Mouse (Mus musculus): ENCODE data around the gene Odf2. TPM values are rescaled to one million over a fixed set of nuclear protein-coding genes. Genes with fewer than 3 reads are reported as not detected.
"Not testable (repeated sequence)": the region's sequence is repeated elsewhere in the genome, so short reads cannot be mapped to it uniquely, and the experiment has no call there.

Odf2 gene
- polyA plus RNA-seq, 1 experiment from 2014 or later: 50.0 TPM

GRCm38 (mm10) chr2:29902194-29902593 lies 13.2 kb downstream of the Odf2 start:
- Histone ChIP-seq H3K4me2 (ENCODE audit: low read length) (no peak overlapping the region), H3K27me3 (replicated peaks; ENCODE audit: control insufficient read depth, insufficient read depth, low read length) (no peaks in the 10 kb centered on the region), H3K4me3 (ENCODE audit: low read depth, low read length) (no peak overlapping the region), H3K27ac (ENCODE audit: low read depth) (no peak overlapping the region), H3K36me3 (ENCODE audit: control insufficient read depth, insufficient read depth, low read length) (peaks cover 99% of the 10 kb centered on the region), H3K4me1 (replicated peaks; ENCODE audit: control insufficient read depth, insufficient read depth, low read length) (no peaks in the 10 kb centered on the region), H3K9ac (ENCODE audit: low read length) (no peak overlapping the region), H3K9me3 (ENCODE audit: control insufficient read depth, low read length) (no peaks in the 10 kb centered on the region)
- DNase-seq (ENCODE audit: low spot score): no peak
- 90% methylated on average over 10 of the region's 10 CpGs for WGBS
- ATAC-seq (replicated peaks; ENCODE audit: low FRiP score, low TSS enrichment, low read depth): no peak

GRCm38 (mm10) chr2:29908171-29908570 lies 19.1 kb downstream of the Odf2 start:
- not testable (repeated sequence) for H3K27ac ChIP-seq (ENCODE audit: low read depth); DNase-seq (ENCODE audit: low spot score); ATAC-seq (replicated peaks; ENCODE audit: low FRiP score, low TSS enrichment, low read depth); H3K4me3 ChIP-seq (ENCODE audit: low read depth, low read length); H3K9ac ChIP-seq (ENCODE audit: low read length); H3K9me3 ChIP-seq (ENCODE audit: control insufficient read depth, low read length); H3K4me2 ChIP-seq (ENCODE audit: low read length); H3K4me1 ChIP-seq (replicated peaks; ENCODE audit: control insufficient read depth, insufficient read depth, low read length); H3K27me3 ChIP-seq (replicated peaks; ENCODE audit: control insufficient read depth, insufficient read depth, low read length)
- H3K36me3 ChIP-seq (ENCODE audit: control insufficient read depth, insufficient read depth, low read length): peaks cover 91% of the 10 kb centered on the region
- WGBS: 84% methylated on average over 2 of the region's 2 CpGs

- no peak overlapping the region for H3K4me2 ChIP-seq (ENCODE audit: low read length)
- H3K4me1 ChIP-seq (replicated peaks; ENCODE audit: control insufficient read depth, insufficient read depth, low read length): no peaks in the 10 kb centered on the region
- H3K36me3 ChIP-seq (ENCODE audit: control insufficient read depth, insufficient read depth, low read length): peaks cover 92% of the 10 kb centered on the region
- H3K9ac ChIP-seq (ENCODE audit: low read length): no peak overlapping the region
- H3K9me3 ChIP-seq (ENCODE audit: control insufficient read depth, low read length): no peaks in the 10 kb centered on the region
- no peak for ATAC-seq (replicated peaks; ENCODE audit: low FRiP score, low TSS enrichment, low read depth)
- whole genome bisulfite sequencing: 89% methylated on average over 2 of the region's 2 CpGs
- no peak for DNase-seq (ENCODE audit: low spot score)
- H3K27ac ChIP-seq (ENCODE audit: low read depth): no peak overlapping the region
- H3K27me3 ChIP-seq (replicated peaks; ENCODE audit: control insufficient read depth, insufficient read depth, low read length): no peaks in the 10 kb centered on the region
- no peak overlapping the region for H3K4me3 ChIP-seq (ENCODE audit: low read depth, low read length)
These were observed 21.0 kb downstream of the Odf2 start for GRCm38 (mm10) chr2:29910042-29910441.

- no peaks in the 10 kb centered on the region for H3K9me3 ChIP-seq (ENCODE audit: control insufficient read depth, low read length)
- whole genome bisulfite sequencing: 90% methylated on average over 11 of the region's 11 CpGs
- ATAC-seq (replicated peaks; ENCODE audit: low FRiP score, low TSS enrichment, low read depth): no peak
- H3K4me2 ChIP-seq (ENCODE audit: low read length): no peak overlapping the region
- no peak overlapping the region for H3K9ac ChIP-seq (ENCODE audit: low read length)
- H3K27ac ChIP-seq (ENCODE audit: low read depth): no peak overlapping the region
- H3K36me3 ChIP-seq (ENCODE audit: control insufficient read depth, insufficient read depth, low read length): peaks cover 91% of the 10 kb centered on the region
- no peaks in the 10 kb centered on the region for H3K27me3 ChIP-seq (replicated peaks; ENCODE audit: control insufficient read depth, insufficient read depth, low read length)
- no peak overlapping the region for H3K4me3 ChIP-seq (ENCODE audit: low read depth, low read length)
- H3K4me1 ChIP-seq (replicated peaks; ENCODE audit: control insufficient read depth, insufficient read depth, low read length): 0 out of 2 replicates have a peak, but pooled peaks cover 5% of the 10 kb centered on the region
- no peak for DNase-seq (ENCODE audit: low spot score)
These were observed 28.6 kb downstream of the Odf2 start for GRCm38 (mm10) chr2:29917621-29918020.

GRCm38 (mm10) chr2:29922011-29922410 lies 33.0 kb downstream of the Odf2 start:
- H3K4me3 ChIP-seq (ENCODE audit: low read depth, low read length): no peak overlapping the region
- DNase-seq (ENCODE audit: low spot score) (peak; percentile 69), ATAC-seq (replicated peaks; ENCODE audit: low FRiP score, low TSS enrichment, low read depth) (0 out of 2 replicates have a peak, but pooled peaks have one; percentile 47)
- H3K27me3 ChIP-seq (replicated peaks; ENCODE audit: control insufficient read depth, insufficient read depth, low read length): no peaks in the 10 kb centered on the region
- no peak overlapping the region for H3K4me2 ChIP-seq (ENCODE audit: low read length)
- peaks cover 91% of the 10 kb centered on the region for H3K36me3 ChIP-seq (ENCODE audit: control insufficient read depth, insufficient read depth, low read length)
- 0 out of 2 replicates have a peak, but pooled peaks cover 5% of the 10 kb centered on the region for H3K4me1 ChIP-seq (replicated peaks; ENCODE audit: control insufficient read depth, insufficient read depth, low read length)
- no peaks in the 10 kb centered on the region for H3K9me3 ChIP-seq (ENCODE audit: control insufficient read depth, low read length)
- no peak overlapping the region for H3K27ac ChIP-seq (ENCODE audit: low read depth)
- WGBS: 49% methylated on average over 11 of the region's 11 CpGs
- no peak overlapping the region for H3K9ac ChIP-seq (ENCODE audit: low read length)

GRCm38 (mm10) chr2:29926542-29926941 lies 37.5 kb downstream of the Odf2 start:
- Histone ChIP-seq H3K9me3 (ENCODE audit: control insufficient read depth, low read length) (no peaks in the 10 kb centered on the region), H3K4me2 (ENCODE audit: low read length) (no peak overlapping the region), H3K4me1 (replicated peaks; ENCODE audit: control insufficient read depth, insufficient read depth, low read length) (0 out of 2 replicates have a peak, but pooled peaks cover 5% of the 10 kb centered on the region), H3K4me3 (ENCODE audit: low read depth, low read length) (no peak overlapping the region), H3K9ac (ENCODE audit: low read length) (no peak overlapping the region), H3K36me3 (ENCODE audit: control insufficient read depth, insufficient read depth, low read length) (peaks cover 95% of the 10 kb centered on the region), H3K27ac (ENCODE audit: low read depth) (no peak overlapping the region), H3K27me3 (replicated peaks; ENCODE audit: control insufficient read depth, insufficient read depth, low read length) (no peaks in the 10 kb centered on the region)
- 90% methylated on average over 5 of the region's 5 CpGs for WGBS
- no peak for DNase-seq (ENCODE audit: low spot score)
- ATAC-seq (replicated peaks; ENCODE audit: low FRiP score, low TSS enrichment, low read depth): no peak

- Histone ChIP-seq H3K27ac (ENCODE audit: low read depth) (no peak overlapping the region), H3K4me2 (ENCODE audit: low read length) (no peak overlapping the region), H3K36me3 (ENCODE audit: control insufficient read depth, insufficient read depth, low read length) (peaks cover 55% of the 10 kb centered on the region), H3K4me1 (replicated peaks; ENCODE audit: control insufficient read depth, insufficient read depth, low read length) (no peaks in the 10 kb centered on the region), H3K4me3 (ENCODE audit: low read depth, low read length) (no peak overlapping the region), H3K9ac (ENCODE audit: low read length) (no peak overlapping the region), H3K27me3 (replicated peaks; ENCODE audit: control insufficient read depth, insufficient read depth, low read length) (no peaks in the 10 kb centered on the region), H3K9me3 (ENCODE audit: control insufficient read depth, low read length) (no peaks in the 10 kb centered on the region)
- ATAC-seq (replicated peaks; ENCODE audit: low FRiP score, low TSS enrichment, low read depth) (no peak), DNase-seq (ENCODE audit: low spot score) (no peak)
- WGBS: 90% methylated on average over 10 of the region's 10 CpGs
These were observed 41.5 kb downstream of the Odf2 start for GRCm38 (mm10) chr2:29930506-29930905.

GRCm38 (mm10) chr2:29931194-29931593 lies 42.2 kb downstream of the Odf2 start:
- H3K4me3 ChIP-seq (ENCODE audit: low read depth, low read length): no peak overlapping the region
- DNase-seq (ENCODE audit: low spot score): no peak
- H3K36me3 ChIP-seq (ENCODE audit: control insufficient read depth, insufficient read depth, low read length): peaks cover 49% of the 10 kb centered on the region
- H3K27ac ChIP-seq (ENCODE audit: low read depth): no peak overlapping the region
- no peaks in the 10 kb centered on the region for H3K27me3 ChIP-seq (replicated peaks; ENCODE audit: control insufficient read depth, insufficient read depth, low read length)
- no peak for ATAC-seq (replicated peaks; ENCODE audit: low FRiP score, low TSS enrichment, low read depth)
- H3K9ac ChIP-seq (ENCODE audit: low read length): no peak overlapping the region
- 87% methylated on average over 6 of the region's 6 CpGs for WGBS
- H3K4me2 ChIP-seq (ENCODE audit: low read length): no peak overlapping the region
- H3K4me1 ChIP-seq (replicated peaks; ENCODE audit: control insufficient read depth, insufficient read depth, low read length): peaks cover 5% of the 10 kb centered on the region
- H3K9me3 ChIP-seq (ENCODE audit: control insufficient read depth, low read length): no peaks in the 10 kb centered on the region

- peak within 1 kb of the TSS; percentile 82 for H3K4me2 ChIP-seq (ENCODE audit: low read length)
- peaks cover 6% of the 10 kb centered on the region for H3K4me1 ChIP-seq (replicated peaks; ENCODE audit: control insufficient read depth, insufficient read depth, low read length)
- no peaks in the 10 kb centered on the region for H3K27me3 ChIP-seq (replicated peaks; ENCODE audit: control insufficient read depth, insufficient read depth, low read length)
- peak within 1 kb of the TSS; percentile 77 for H3K27ac ChIP-seq (ENCODE audit: low read depth)
- peak; percentile 99 for DNase-seq (ENCODE audit: low spot score)
- peak within 1 kb of the TSS; percentile 100 for H3K4me3 ChIP-seq (ENCODE audit: low read depth, low read length)
- ATAC-seq (replicated peaks; ENCODE audit: low FRiP score, low TSS enrichment, low read depth): peak; percentile 92
- peak within 1 kb of the TSS; percentile 58 for H3K9ac ChIP-seq (ENCODE audit: low read length)
- no peaks in the 10 kb centered on the region for H3K9me3 ChIP-seq (ENCODE audit: control insufficient read depth, low read length)
- peaks cover 35% of the 10 kb centered on the region for H3K36me3 ChIP-seq (ENCODE audit: control insufficient read depth, insufficient read depth, low read length)
- 3% methylated on average over 44 of the region's 44 CpGs for WGBS
These were observed 46.0 kb downstream of the Odf2 start, which contains the start of gene Gle1 for GRCm38 (mm10) chr2:29934906-29935599. Gene Gle1, plus strand, starts transcription at chr2:29935426.
